Mouse (Mus musculus) lung, postnatal 0 days (tissue): Measurements from ENCODE around the gene Vps35l. TPM values are rescaled to one million over a fixed set of nuclear protein-coding genes. Genes with fewer than 3 reads are reported as not detected.
A peak's percentile ranks its signal among the peaks of the same experiment; 100 is the strongest.

Experiments used
- ATAC-seq: fragments of 200-750 bp; cut with Nextera tagmentation; 2 replicates; pipeline ENCODE4 v1.8.0; 2017; ENCODE audit warnings: moderate library complexity
- DNase-seq: peaks from one replicate; pipeline ENCODE4 v3.0.0-alpha.2; 2016; ENCODE audit warnings: low spot score
- H3K27ac ChIP-seq: fragments of 300-500 bp; sonication (generic); 2 replicates; pipeline ENCODE4 v1.5.1; 2014; ENCODE audit warnings: antibody characterized with exemption, mild to moderate bottlenecking, low read length, mixed read lengths
- H3K27me3 ChIP-seq: fragments of 300-500 bp; sonication (generic); replicated peaks from 2 replicates; pipeline ENCODE4 v1.6.1; 2014; ENCODE audit warnings: low read length, mixed read lengths; ENCODE audit not compliant: insufficient read depth
- H3K36me3 ChIP-seq: fragments of 300-500 bp; sonication (generic); 2 replicates; pipeline ENCODE4 v1.6.1; 2014; ENCODE audit warnings: low read length, mixed read lengths; ENCODE audit not compliant: insufficient read depth
- H3K4me1 ChIP-seq: fragments of 300-500 bp; sonication (generic); 2 replicates; pipeline ENCODE4 v1.6.1; 2014; ENCODE audit warnings: antibody characterized with exemption, low read depth, low read length, mixed read lengths; ENCODE audit not compliant: insufficient read depth
- H3K4me2 ChIP-seq: fragments of 300-500 bp; sonication (generic); replicated peaks from 2 replicates; pipeline ENCODE4 v1.6.1; 2014; ENCODE audit warnings: low read depth, mild to moderate bottlenecking, low read length, moderate library complexity, mixed read lengths
- H3K4me3 ChIP-seq: fragments of 300-500 bp; sonication (generic); 2 replicates; pipeline ENCODE4 v1.5.1; 2014; ENCODE audit warnings: low read depth, low read length
- H3K9ac ChIP-seq: fragments of 300-500 bp; sonication (generic); replicated peaks from 2 replicates; pipeline ENCODE4 v1.6.1; 2014; ENCODE audit warnings: low read depth, mild to moderate bottlenecking
- H3K9me3 ChIP-seq: fragments of 300-500 bp; sonication (generic); 2 replicates; pipeline ENCODE4 v1.6.1; 2016; ENCODE audit warnings: low read length, mixed read lengths
- CTCF ChIP-seq: IDR thresholded peaks from 2 replicates; pipeline ENCODE4 v1.5.1; 2016; ENCODE audit warnings: antibody characterized with exemption, mild to moderate bottlenecking
- EP300 ChIP-seq: IDR thresholded peaks from 2 replicates; pipeline ENCODE4 v1.6.1; 2016; ENCODE audit warnings: antibody characterized with exemption, mild to moderate bottlenecking, control low read depth
- WGBS: fragments of 180-500 bp; shearing (Covaris S2); extraction: QIAGEN DNeasy Blood & Tissue Kit; methylation state at CpG from one replicate; pipeline ENCODE4 v1.1.7; 2014; 5-methylcytosine and 5-hydroxymethylcytosine counted together
- polyA plus RNA-seq: library from polyadenylated mRNA; unstranded; fragments of >200 nt; fragmentation: Nextera tagmentation; extraction: Ambion mirVana; gene quantifications from 2 replicates; pipeline ENCODE4 v1.2.1, GENCODE M21; 2015

Vps35l gene
- polyA plus RNA-seq, 1 experiment from 2014 or later = 45.0 TPM

GRCm38 (mm10) chr7:118883957-118884356 lies 143.9 kb downstream of the Vps35l start:
- no peak overlapping the region for H3K27ac ChIP-seq
- WGBS = 58% methylated on average over 4 of the region's 4 CpGs
- no peaks in the 10 kb centered on the region for H3K9me3 ChIP-seq
- no peak overlapping the region for H3K4me2 ChIP-seq
- no peaks in the 10 kb centered on the region for H3K4me1 ChIP-seq
- ATAC-seq (no peak), DNase-seq (no peak)
- H3K9ac ChIP-seq = no peak overlapping the region
- TF ChIP-seq CTCF (no peak), EP300 (no peak)
- no peaks in the 10 kb centered on the region for H3K36me3 ChIP-seq
- no peaks in the 10 kb centered on the region for H3K27me3 ChIP-seq
- H3K4me3 ChIP-seq = no peak overlapping the region

GRCm38 (mm10) chr7:118884969-118885368 lies 144.9 kb downstream of the Vps35l start:
- TF ChIP-seq EP300 = no peak
- no peak for TF ChIP-seq CTCF
- no peak for ATAC-seq
- no peak overlapping the region for H3K4me3 ChIP-seq
- no peaks in the 10 kb centered on the region for H3K9me3 ChIP-seq
- H3K36me3 ChIP-seq = no peaks in the 10 kb centered on the region
- no peak overlapping the region for H3K27ac ChIP-seq
- DNase-seq = no peak
- H3K4me2 ChIP-seq = no peak overlapping the region
- 67% methylated on average over 4 of the region's 4 CpGs for WGBS
- H3K9ac ChIP-seq = no peak overlapping the region
- no peaks in the 10 kb centered on the region for H3K27me3 ChIP-seq
- H3K4me1 ChIP-seq = no peaks in the 10 kb centered on the region

GRCm38 (mm10) chr7:118887303-118888055 lies 147.5 kb downstream of the Vps35l start:
- H3K4me1 ChIP-seq = no peaks in the 10 kb centered on the region
- DNase-seq (peak; percentile 75), ATAC-seq (peak; percentile 89)
- 46% methylated on average over 6 of the region's 6 CpGs for WGBS
- H3K4me3 ChIP-seq = no peak overlapping the region
- TF ChIP-seq EP300 (no peak), CTCF (no peak; the same call in 1 of the 2 replicates)
- H3K9ac ChIP-seq = no peak overlapping the region
- H3K27me3 ChIP-seq = no peaks in the 10 kb centered on the region
- H3K9me3 ChIP-seq = no peaks in the 10 kb centered on the region
- no peak overlapping the region for H3K27ac ChIP-seq
- H3K4me2 ChIP-seq = no peak overlapping the region
- H3K36me3 ChIP-seq = no peaks in the 10 kb centered on the region

- no peak for ATAC-seq
- 13% methylated on average over 3 of the region's 3 CpGs for WGBS
- Histone ChIP-seq H3K27ac (no peak overlapping the region), H3K27me3 (no peaks in the 10 kb centered on the region), H3K9ac (no peak overlapping the region), H3K9me3 (no peaks in the 10 kb centered on the region), H3K4me2 (no peak overlapping the region), H3K4me3 (no peak overlapping the region), H3K4me1 (no peaks in the 10 kb centered on the region), H3K36me3 (no peaks in the 10 kb centered on the region)
- no peak for TF ChIP-seq CTCF
- no peak for TF ChIP-seq EP300
- DNase-seq = peak; percentile 49
Measured at GRCm38 (mm10) chr7:118889046-118889680, 149.1 kb downstream of the Vps35l start.

Other genes starting within 250 kb of the Vps35l start
- gene Itpripl2, start 248.3 kb upstream of the Vps35l start, polyA plus RNA-seq = 14.5 and 16.2 TPM in 2 replicates
- gene Coq7, start 206.9 kb upstream of the Vps35l start, polyA plus RNA-seq = 68.5 and 88.6 TPM in 2 replicates
- 2.0 and 2.4 TPM in 2 replicates for gene Tmc7, start 155.5 kb upstream of the Vps35l start, polyA plus RNA-seq
- gene Tmc5, start 142.9 kb upstream of the Vps35l start, polyA plus RNA-seq = 0.19 and 0.20 TPM in 2 replicates
- 382 and 481 TPM in 2 replicates for gene Gde1, start 34.4 kb upstream of the Vps35l start, polyA plus RNA-seq
- gene Ccp110, start 27.7 kb upstream of the Vps35l start, polyA plus RNA-seq = 8.4 and 8.8 TPM in 2 replicates
- 3.5 and 4.9 TPM in 2 replicates for gene Iqck, start 115.5 kb downstream of the Vps35l start, polyA plus RNA-seq
- 50.1 and 51.6 TPM in 2 replicates for gene Knop1, start 116.0 kb downstream of the Vps35l start, polyA plus RNA-seq